Mouse (Mus musculus): ENCODE data around the gene Palld. TPM values are rescaled to one million over a fixed set of nuclear protein-coding genes. Genes with fewer than 3 reads are reported as not detected.

Gene Palld
- polyA plus RNA-seq, 1 experiment from 2014 or later, result 5.5 TPM

DNA sequence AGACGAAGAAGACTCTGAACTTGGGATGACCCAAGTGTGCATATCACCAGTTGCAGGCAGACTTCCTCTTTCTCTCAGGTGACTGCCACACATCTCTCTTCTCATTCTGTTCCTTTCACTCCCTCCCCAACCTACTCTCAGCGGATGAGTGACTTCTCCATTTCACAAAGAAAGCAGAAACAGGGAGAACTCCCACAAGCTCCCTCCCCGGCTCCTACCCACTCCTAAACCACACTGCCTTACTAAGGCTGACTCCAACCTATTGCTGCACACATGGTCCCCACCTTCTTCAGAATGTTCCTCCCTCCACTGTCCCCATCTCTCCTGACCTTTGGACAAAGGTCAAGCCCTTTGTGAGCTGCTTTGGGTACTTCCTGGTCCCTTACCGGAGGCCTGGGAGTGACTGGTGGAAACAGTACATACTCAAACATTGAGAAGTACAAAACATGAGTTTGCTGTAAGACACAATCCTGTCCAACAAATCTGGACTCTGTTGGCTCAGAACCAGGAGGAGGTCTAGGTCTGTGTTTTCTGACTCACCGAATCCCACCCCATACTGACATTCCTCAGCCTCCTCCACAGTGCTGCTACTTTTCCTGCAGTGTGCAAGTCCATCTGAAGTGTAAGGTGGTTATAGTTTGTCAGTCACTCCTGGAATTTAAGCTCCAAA is 317.6 kb downstream of the Palld start:
- Histone ChIP-seq H3K36me3 (replicated peaks) (no peaks in the 10 kb centered on the region), H3K4me2 (no peak overlapping the region), H3K4me3 (replicated peaks) (no peak overlapping the region), H3K27me3 (peaks cover 5% of the 10 kb centered on the region; the same call in 1 of the 2 replicates), H3K4me1 (replicated peaks) (peaks cover 7% of the 10 kb centered on the region; the same call in 1 of the 2 replicates), H3K9me3 (replicated peaks) (no peaks in the 10 kb centered on the region), H3K27ac (replicated peaks) (peak overlapping the region; percentile 41), H3K9ac (no peak overlapping the region)
- WGBS (ENCODE audit: insufficient replicate concordance), result 34% methylated on average over 5 of the region's 5 CpGs
- ATAC-seq (ENCODE audit: insufficient read depth), result peak; percentile 60; the same call in 1 of the 2 replicates

DNA sequence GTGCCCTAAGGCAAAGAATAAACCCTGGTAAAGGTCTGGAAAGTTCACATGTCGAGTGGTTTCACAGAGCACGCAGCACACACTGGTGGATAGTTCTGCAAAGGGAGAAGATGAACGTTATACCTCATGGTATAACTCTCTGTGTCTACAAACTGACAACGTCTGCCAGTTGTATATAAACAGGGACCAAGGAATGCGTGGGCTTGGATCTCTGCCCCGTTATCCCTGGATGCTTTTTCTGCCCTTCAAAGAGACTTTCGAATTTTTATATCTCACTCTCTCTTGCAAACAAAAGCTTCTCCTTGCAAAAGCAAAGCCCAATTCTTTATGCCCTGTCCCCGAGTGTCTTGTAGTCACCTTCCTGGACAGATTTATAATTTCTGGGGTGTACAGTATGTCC is 319.9 kb downstream of the Palld start:
- H3K9me3 ChIP-seq (replicated peaks), result no peaks in the 10 kb centered on the region
- peaks cover 7% of the 10 kb centered on the region; the same call in 1 of the 2 replicates for H3K4me1 ChIP-seq (replicated peaks)
- no peak overlapping the region for H3K4me3 ChIP-seq (replicated peaks)
- ATAC-seq (ENCODE audit: insufficient read depth), result no peak
- H3K9ac ChIP-seq, result no peak overlapping the region
- H3K27ac ChIP-seq (replicated peaks), result no peak overlapping the region
- 60% methylated on average over 8 of the region's 8 CpGs for WGBS (ENCODE audit: insufficient replicate concordance)
- no peaks in the 10 kb centered on the region for H3K36me3 ChIP-seq (replicated peaks)
- no peaks in the 10 kb centered on the region for H3K27me3 ChIP-seq
- no peak overlapping the region for H3K4me2 ChIP-seq

DNA sequence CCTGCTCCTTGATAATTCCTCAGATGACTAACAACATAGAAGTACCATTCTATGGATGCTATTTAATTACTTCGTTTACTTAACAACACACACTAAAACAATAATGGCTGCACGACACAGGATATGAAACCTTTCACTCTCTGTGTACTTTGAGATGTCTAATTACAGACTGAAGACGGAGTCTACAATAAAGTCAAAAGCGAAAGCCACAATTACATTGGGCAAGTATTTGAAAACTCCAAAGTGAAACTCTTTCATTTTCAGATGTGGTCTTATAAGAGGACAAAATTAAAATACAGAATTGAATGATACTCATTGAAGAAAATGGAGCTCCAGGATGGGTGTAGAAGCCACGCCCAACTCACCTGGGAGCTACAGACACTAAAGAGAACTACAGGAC is 321.2 kb downstream of the Palld start:
- no peak for ATAC-seq (ENCODE audit: insufficient read depth)
- Histone ChIP-seq H3K27ac (replicated peaks) (no peak overlapping the region), H3K9ac (no peak overlapping the region), H3K4me1 (replicated peaks) (peaks cover 7% of the 10 kb centered on the region; the same call in 1 of the 2 replicates), H3K9me3 (replicated peaks) (no peaks in the 10 kb centered on the region), H3K4me3 (replicated peaks) (no peak overlapping the region), H3K36me3 (replicated peaks) (no peaks in the 10 kb centered on the region), H3K4me2 (no peak overlapping the region), H3K27me3 (no peaks in the 10 kb centered on the region)
- 67% methylated on average over 5 of the region's 5 CpGs for WGBS (ENCODE audit: insufficient replicate concordance)

DNA sequence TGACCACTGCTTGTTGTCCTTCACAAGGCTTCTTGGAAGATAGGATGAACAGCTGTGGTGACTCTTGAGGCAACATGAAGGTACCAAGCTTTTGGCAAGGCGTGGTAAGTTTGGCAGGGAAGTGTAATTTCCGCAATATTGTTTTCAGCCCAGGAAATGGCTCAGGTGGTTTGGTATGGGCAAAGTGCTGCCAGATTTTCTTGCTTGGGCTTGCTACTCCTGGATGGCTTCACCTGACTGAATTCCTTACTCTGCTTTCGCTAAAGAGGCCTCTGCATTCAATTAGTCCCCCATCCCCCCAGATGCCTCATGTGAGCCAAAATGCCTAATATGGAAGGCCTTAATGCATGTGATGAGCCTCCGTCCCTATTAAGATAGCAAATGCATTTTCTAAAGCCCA is 322.7 kb downstream of the Palld start:
- 63% methylated on average over 4 of the region's 4 CpGs for WGBS (ENCODE audit: insufficient replicate concordance)
- no peak overlapping the region for H3K27ac ChIP-seq (replicated peaks)
- no peaks in the 10 kb centered on the region for H3K9me3 ChIP-seq (replicated peaks)
- H3K36me3 ChIP-seq (replicated peaks), result no peaks in the 10 kb centered on the region
- peaks cover 8% of the 10 kb centered on the region; the same call in 1 of the 2 replicates for H3K4me1 ChIP-seq (replicated peaks)
- H3K4me2 ChIP-seq, result no peak overlapping the region
- no peak overlapping the region for H3K4me3 ChIP-seq (replicated peaks)
- ATAC-seq (ENCODE audit: insufficient read depth), result no peak
- no peaks in the 10 kb centered on the region for H3K27me3 ChIP-seq
- no peak overlapping the region for H3K9ac ChIP-seq

DNA sequence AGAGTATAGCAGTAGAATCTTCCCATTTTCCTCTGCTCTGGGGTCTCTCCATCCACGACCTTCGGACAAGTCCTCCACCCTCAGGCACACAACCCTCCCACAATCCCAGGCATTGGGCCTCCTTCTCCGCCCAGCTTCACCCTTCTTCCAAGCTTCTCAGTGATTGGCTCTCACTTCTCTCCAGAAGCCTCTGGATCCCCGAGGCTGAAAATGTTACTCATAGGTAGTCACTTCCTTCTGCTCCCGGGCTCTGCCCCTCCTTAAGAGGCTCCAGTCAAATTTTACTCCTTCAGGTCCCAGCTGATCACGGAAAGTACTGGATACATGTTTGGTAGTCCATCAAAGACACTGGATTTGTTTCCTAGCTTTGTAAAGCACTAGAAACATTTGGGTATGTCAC is 323.7 kb downstream of the Palld start:
- Histone ChIP-seq H3K4me1 (replicated peaks) (peaks cover 13% of the 10 kb centered on the region), H3K36me3 (replicated peaks) (no peaks in the 10 kb centered on the region), H3K4me3 (replicated peaks) (no peak overlapping the region), H3K4me2 (no peak overlapping the region), H3K27me3 (no peaks in the 10 kb centered on the region), H3K27ac (replicated peaks) (no peak overlapping the region), H3K9me3 (replicated peaks) (no peaks in the 10 kb centered on the region), H3K9ac (no peak overlapping the region)
- ATAC-seq (ENCODE audit: insufficient read depth), result no peak
- WGBS (ENCODE audit: insufficient replicate concordance), result 44% methylated on average over 6 of the region's 6 CpGs

DNA sequence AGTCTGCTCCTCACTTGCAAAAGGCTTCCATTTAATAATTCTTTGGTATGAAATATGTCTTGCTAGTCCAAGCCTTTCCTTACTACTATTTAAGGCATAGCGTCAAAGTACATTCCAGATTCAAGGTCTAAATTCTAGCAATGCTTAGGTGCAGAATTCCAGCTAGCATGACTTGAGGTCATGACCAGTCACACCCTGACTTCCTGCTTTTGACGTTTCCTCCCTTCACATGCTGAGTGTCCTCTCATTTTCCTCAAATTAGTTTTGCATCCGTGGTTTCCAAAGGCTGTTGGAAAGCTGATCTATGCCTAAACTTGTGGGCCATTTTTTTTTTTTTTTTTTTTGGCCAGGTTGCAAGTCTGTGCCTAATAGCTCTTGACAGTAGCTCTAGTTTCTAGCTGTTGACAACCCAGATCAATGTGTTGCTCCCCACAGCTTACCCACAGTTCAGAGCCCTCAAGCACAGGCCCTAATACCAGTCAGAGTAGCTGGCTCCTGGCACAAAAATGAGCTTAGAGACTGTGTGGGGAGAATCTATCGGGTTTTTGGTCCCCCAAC is 327.3 kb downstream of the Palld start:
- Histone ChIP-seq H3K27ac (replicated peaks) (no peak overlapping the region), H3K27me3 (no peaks in the 10 kb centered on the region)
- WGBS (ENCODE audit: insufficient replicate concordance), result 33% methylated on average over 4 of the region's 4 CpGs

DNA sequence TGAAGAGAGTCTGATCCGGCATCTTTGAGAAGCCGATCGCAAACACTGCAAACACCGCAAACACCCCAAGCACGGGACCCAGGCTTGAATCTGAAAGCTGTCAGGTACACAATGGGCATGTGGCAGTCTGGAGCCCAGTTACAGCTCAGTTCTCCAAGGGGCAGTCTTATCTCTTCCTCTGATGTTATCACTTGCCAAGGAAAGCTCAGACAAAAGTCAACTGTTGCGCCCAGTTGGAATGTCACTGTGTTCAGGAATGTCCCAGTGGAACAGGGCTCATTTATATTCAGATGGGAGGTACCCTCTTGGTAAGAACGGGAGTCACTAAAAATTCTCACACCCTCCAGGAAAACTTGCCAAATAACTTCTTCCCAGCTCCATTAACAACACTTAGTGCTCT is 328.0 kb downstream of the Palld start:
- Histone ChIP-seq H3K27ac (replicated peaks) (no peak overlapping the region), H3K27me3 (no peaks in the 10 kb centered on the region), H3K36me3 (replicated peaks) (no peaks in the 10 kb centered on the region), H3K4me2 (no peak overlapping the region), H3K4me3 (replicated peaks) (no peak overlapping the region), H3K4me1 (replicated peaks) (peaks cover 20% of the 10 kb centered on the region; the same call in 1 of the 2 replicates), H3K9ac (no peak overlapping the region), H3K9me3 (replicated peaks) (no peaks in the 10 kb centered on the region)
- WGBS (ENCODE audit: insufficient replicate concordance), result 68% methylated on average over 7 of the region's 7 CpGs
- ATAC-seq (ENCODE audit: insufficient read depth), result no peak

More for the DNA sequence above, 327.3 kb downstream of the Palld start:
- ATAC-seq (ENCODE audit: insufficient read depth), result no peak
- H3K36me3 ChIP-seq (replicated peaks), result no peaks in the 10 kb centered on the region
- no peak overlapping the region for H3K4me3 ChIP-seq (replicated peaks)
- H3K9ac ChIP-seq, result no peak overlapping the region
- no peaks in the 10 kb centered on the region for H3K9me3 ChIP-seq (replicated peaks)
- no peak overlapping the region for H3K4me2 ChIP-seq
- peaks cover 20% of the 10 kb centered on the region; the same call in 1 of the 2 replicates for H3K4me1 ChIP-seq (replicated peaks)

DNA sequence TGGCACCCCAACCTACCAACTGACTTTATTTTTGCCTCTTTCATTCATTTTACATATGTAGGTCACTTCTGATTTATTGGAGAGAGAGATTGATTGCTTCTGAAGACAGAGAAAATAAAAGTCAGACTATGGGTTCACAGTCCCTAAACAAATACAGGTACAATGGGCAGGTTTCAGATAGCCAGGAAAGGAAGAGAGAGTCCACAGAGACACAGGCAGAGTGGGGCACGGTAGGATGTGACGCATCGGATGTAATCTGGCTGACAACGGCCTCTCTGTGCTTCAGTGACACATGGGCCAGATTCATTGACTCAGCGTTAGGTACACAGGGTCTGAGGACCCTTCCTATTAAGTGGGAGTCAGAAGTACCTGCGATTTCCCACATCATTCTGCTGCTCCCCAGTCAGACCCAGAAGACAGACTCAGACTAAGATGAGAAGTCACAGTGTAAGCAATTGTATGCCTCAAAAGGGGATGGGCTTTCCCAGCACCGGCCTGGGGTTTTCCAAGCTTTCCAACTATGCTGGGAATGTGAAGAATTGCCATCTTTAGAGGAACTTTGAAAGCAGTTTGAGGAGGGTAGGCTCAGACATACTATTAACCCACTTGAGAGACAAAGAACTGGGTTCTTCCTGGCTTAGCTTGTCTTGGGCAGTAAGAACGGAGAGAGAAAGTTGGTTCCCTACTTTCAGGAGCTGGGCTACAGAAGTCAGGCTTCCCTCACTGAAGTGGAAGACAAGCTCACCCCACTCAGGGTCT is 329.1 kb downstream of the Palld start:
- no peak for ATAC-seq (ENCODE audit: insufficient read depth)
- H3K4me2 ChIP-seq, result no peak overlapping the region
- no peak overlapping the region for H3K27ac ChIP-seq (replicated peaks)
- no peaks in the 10 kb centered on the region for H3K36me3 ChIP-seq (replicated peaks)
- H3K9ac ChIP-seq, result no peak overlapping the region
- WGBS (ENCODE audit: insufficient replicate concordance), result 62% methylated on average over 8 of the region's 8 CpGs
- peaks cover 20% of the 10 kb centered on the region; the same call in 1 of the 2 replicates for H3K4me1 ChIP-seq (replicated peaks)
- no peaks in the 10 kb centered on the region for H3K9me3 ChIP-seq (replicated peaks)
- H3K27me3 ChIP-seq, result no peaks in the 10 kb centered on the region
- H3K4me3 ChIP-seq (replicated peaks), result no peak overlapping the region

DNA sequence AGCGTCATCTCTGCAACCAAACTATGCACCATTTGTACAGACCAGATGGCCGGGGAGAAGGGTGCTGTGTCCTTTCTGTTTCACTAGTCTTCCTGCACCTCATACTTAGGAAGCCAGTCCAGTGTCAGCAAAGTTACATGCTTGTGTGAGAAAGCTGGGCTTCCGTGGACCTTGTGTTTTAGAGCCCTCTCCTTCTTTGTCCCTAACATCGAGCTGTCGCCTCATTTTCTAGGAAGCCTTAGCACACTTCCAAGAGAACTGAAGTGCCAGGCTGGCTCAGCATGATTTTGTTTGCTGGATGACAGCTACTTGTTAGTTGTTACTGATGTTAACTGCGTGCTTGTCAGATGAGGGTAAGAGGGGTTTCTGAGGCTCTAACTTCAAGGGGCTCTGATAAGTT is 329.8 kb downstream of the Palld start:
- ATAC-seq (ENCODE audit: insufficient read depth), result no peak
- Histone ChIP-seq H3K27me3 (no peaks in the 10 kb centered on the region), H3K27ac (replicated peaks) (no peak overlapping the region), H3K36me3 (replicated peaks) (no peaks in the 10 kb centered on the region), H3K4me1 (replicated peaks) (peaks cover 20% of the 10 kb centered on the region; the same call in 1 of the 2 replicates), H3K9ac (no peak overlapping the region), H3K4me2 (no peak overlapping the region), H3K4me3 (replicated peaks) (no peak overlapping the region), H3K9me3 (replicated peaks) (no peaks in the 10 kb centered on the region)
- WGBS (ENCODE audit: insufficient replicate concordance), result 59% methylated on average over 6 of the region's 6 CpGs

DNA sequence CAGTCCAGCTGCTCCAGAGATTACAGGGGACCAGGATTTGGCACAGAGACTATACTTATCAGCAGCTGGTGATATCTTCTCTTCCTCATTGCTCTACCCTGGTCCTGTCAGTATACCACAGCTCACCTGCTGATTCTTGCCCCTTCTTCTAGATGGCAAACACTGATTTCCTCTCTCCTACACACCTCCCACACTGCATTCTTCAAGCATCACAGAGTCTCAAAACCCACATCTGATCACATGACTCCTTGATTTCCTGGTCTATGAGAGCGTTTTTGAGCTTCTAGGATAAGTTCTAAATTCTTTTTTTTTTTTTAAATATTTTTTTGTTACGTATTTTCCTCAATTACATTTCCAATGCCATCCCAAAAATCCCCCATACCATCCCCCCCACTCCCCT is 331.9 kb downstream of the Palld start:
- Histone ChIP-seq H3K4me1 (replicated peaks) (peaks cover 20% of the 10 kb centered on the region; the same call in 1 of the 2 replicates), H3K4me2 (no peak overlapping the region), H3K27ac (replicated peaks) (no peak overlapping the region), H3K9me3 (replicated peaks) (no peaks in the 10 kb centered on the region), H3K4me3 (replicated peaks) (no peak overlapping the region), H3K36me3 (replicated peaks) (no peaks in the 10 kb centered on the region), H3K27me3 (no peaks in the 10 kb centered on the region), H3K9ac (no peak overlapping the region)
- 55% methylated on average over 2 of the region's 2 CpGs for WGBS (ENCODE audit: insufficient replicate concordance)
- ATAC-seq (ENCODE audit: insufficient read depth), result no peak

DNA sequence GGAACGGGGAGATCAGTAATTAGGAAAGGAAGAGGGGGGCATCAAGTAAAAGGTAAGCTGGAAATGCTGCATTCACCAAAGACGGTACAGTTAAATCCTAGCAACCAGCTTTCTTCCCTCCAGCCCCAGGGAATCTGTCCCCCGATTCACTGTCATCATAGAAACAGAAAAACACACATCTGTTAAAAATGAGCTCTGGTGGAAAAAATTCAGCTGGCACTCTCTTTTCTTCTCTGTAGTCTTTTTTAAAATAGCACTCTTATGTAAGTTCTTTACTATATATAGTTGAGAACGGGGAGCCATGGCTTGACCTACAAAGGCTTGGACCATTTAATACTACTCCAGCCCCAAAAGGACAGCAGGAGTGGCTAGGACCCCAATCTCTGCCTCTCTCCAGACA is 332.8 kb downstream of the Palld start:
- Histone ChIP-seq H3K4me1 (replicated peaks) (peaks cover 13% of the 10 kb centered on the region; the same call in 1 of the 2 replicates), H3K36me3 (replicated peaks) (no peaks in the 10 kb centered on the region), H3K27me3 (no peaks in the 10 kb centered on the region), H3K4me3 (replicated peaks) (no peak overlapping the region), H3K9me3 (replicated peaks) (no peaks in the 10 kb centered on the region), H3K4me2 (no peak overlapping the region), H3K9ac (no peak overlapping the region), H3K27ac (replicated peaks) (no peak overlapping the region)
- WGBS (ENCODE audit: insufficient replicate concordance), result 73% methylated on average over 4 of the region's 4 CpGs
- no peak for ATAC-seq (ENCODE audit: insufficient read depth)

Data from liver, embryonic 15.5 days (tissue).